Mouse (Mus musculus) spleen, adult 12 weeks (tissue): ENCODE results near the gene Mfsd4a.

ENCODE experiments used
- DNase-seq: peaks from one replicate; pipeline ENCODE4 v3.0.0; 2022; ENCODE audit warnings: low spot score

Gene Mfsd4a

DNA sequence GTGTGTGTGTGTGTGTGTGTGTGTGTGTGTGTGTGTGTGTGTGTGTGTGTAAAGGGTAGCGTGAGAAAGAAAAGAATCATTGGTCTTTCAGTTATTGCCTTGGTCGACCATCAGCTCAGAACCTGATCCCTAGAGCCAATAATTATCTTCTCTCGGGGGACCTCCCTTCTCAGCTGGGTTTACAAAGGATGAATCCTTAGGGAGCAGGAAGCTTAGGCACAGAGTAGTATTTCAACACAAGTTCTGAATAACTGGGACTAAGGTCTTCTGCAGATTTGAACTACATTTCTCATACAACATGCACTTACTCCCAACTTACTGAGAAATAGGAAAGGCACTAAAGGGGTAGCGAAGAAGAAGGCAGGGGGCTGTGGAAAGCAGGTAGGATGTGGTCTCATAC, 78.4 kb downstream of the Mfsd4a start:
- no peak for DNase-seq

DNA sequence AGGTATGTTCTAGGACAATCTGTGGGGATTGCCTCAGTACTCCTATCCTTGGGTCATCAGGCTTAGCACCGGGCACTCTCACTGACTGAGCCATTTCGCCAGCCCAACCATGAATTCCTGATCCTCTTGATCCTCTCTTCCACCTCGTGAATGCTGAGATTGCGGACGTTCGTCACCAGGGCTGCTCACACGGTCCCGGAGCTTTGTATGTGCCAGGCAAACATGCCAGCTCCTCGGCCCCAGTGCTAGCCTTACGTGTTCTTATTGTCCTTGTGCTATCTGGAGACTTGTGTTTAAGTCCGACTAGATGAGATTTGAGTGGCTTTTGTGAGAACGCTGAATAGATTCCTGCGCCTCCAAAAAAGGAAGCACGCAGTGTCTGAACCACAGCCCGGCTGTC, 80.4 kb downstream of the Mfsd4a start:
- DNase-seq: no peak

DNA sequence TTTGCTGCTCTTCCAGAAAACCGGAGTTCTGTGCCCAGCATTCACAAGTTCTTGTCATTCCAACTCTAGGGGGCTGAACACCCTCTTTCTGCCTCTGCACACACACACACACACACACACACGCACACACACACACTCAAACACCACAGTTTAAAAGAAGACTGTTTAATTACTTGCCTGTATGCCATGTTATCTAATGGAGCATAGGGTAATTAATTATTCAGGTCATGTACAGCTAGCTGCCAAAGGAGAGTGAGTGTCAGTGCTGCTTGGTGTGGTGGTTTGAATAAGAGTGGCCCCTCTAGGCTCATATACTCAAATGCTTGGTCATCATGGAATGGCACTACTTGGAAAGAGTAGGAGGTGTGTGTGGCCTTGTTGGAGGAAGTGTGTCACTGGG, 84.1 kb downstream of the Mfsd4a start:
- no peak for DNase-seq

DNA sequence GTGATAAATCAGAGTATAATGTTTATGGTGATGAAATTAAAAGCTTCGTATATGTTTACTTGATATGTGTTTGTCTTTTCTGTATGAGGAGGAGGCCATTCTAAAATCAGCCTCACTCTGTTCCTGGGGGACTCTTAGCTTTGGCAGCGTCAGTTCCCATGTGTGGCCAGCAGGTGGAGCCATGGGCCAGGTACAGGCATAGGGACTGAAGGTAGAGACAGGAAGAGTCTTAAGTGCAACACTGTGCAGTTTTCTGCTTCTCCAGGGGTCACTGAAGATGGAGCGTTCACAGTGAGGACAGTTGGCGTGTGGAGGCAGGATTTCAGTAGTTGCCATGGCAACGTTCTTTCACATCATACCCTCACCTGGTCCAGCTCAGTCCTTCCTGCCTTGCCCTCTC, 85.0 kb downstream of the Mfsd4a start:
- peak; percentile 65 for DNase-seq

DNA sequence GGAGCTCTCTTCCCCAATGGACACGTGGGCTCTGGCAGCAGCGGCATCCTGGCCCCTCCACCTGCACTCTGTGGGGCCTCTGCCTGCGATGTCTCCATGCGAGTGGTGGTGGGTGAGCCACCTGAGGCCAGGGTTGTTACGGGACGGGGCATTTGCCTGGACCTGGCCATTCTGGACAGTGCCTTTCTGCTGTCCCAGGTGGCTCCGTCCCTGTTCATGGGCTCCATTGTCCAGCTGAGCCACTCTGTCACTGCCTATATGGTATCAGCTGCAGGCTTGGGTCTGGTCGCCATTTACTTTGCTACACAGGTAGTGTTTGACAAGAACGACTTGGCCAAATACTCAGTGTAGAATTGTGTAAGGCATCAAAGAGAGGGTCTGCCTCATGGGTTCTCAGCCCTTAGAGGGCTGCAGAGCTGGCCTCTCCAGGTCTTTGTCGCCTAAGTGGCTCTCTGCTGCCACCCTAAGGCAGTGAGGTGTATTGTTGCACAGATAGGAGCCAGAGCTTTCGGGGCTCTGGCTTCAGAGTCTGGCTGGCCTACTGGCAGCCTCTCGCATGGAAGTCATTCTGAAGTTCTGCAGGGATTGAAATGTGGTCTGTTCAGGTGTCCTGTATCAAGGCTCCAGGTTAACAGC, 86.4 kb downstream of the Mfsd4a start:
- DNase-seq: peak; percentile 56

DNA sequence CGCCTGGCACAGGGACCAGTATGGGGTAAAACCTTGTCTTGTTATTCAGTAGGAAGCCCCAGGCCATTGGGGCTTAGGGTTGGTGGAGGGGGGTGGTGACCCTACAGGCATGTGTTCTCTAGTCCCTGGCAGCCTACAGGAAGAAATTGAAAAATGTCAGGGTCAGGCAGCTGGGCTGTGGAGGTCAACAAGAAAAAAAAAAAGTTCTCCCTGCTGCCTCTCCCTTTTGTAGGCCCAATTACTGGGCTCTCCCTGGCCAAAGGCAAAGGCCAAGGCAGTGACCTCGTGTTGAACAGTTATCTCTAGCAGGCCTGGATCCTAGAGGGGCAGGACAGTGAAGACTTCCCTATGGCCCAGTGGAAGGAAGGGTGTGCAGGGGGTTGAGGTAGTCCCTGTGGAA, 87.4 kb downstream of the Mfsd4a start:
- no peak for DNase-seq

DNA sequence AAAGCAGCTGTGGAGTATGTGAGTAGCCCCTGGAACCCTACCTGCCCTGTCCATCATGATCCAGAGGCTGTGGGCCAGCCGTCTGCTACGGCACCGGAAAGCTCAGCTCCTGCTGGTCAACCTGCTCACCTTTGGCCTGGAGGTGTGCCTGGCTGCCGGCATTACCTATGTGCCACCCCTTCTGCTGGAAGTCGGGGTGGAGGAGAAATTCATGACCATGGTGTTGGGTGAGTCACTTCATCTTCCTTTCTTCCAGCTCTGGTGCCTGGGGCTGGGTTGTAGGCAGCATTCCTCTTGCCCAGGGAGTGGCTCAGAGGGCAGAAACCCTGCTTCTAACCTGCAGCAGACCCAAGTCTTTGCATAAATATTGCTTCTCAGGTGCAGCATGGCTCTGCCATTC, 91.0 kb downstream of the Mfsd4a start:
- no peak for DNase-seq

DNA sequence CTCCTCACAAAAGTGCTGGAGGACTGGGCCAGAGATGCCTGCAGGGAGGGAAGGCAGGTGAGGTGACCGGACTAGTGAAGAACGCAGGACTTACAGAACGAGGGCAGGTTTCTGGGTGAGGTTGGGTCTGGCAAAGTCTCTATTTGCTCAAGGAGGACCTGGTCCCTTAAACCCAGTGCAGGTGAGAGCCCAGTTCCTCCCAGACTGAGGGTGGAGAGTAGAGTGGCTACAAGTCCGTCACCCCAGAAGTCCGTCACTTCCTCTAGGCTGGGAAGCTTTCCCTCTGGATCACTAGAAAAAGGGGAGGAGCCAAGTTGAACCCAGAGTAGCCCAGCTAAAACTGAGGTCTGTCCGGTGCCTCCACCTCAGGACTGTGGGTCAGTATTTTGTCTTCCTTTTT, 93.9 kb downstream of the Mfsd4a start:
- no peak for DNase-seq
